Mouse (Mus musculus) embryonic fibroblast, embryonic 13.5 days (primary cell): ENCODE measurements at regions not wholly inside any gene's neighbourhood (a gene's known extent, or its start where the extent isn't known, plus 50 kb on each side); places are given as distances from the start of the nearest gene placed in this dataset.

Experiments
- CTCF ChIP-seq: IDR thresholded peaks from 2 replicates; pipeline ENCODE4 v1.5.1; 2011; ENCODE audit warnings: mild to moderate bottlenecking, control low read depth, low read length, moderate library complexity, borderline replicate concordance; ENCODE audit not compliant: insufficient read depth
- POLR2A ChIP-seq: IDR thresholded peaks from 2 replicates; pipeline ENCODE4 v1.6.1; 2011; ENCODE audit warnings: low read depth, mild to moderate bottlenecking, control low read depth, low read length, moderate library complexity

- TF ChIP-seq CTCF = no peak
- TF ChIP-seq POLR2A = no peak
Observed at GRCm38 (mm10) chr10:21538481-21538880, 54.5 kb upstream of the 1700020N01Rik start.
